Mouse (Mus musculus): Measurements from ENCODE around the gene Dscaml1.

Dscaml1 gene

GRCm38 (mm10) chr9:45454889-45455610, 28.6 kb downstream of the Dscaml1 start:
- no peak for DNase-seq (ENCODE audit: low spot score)

GRCm38 (mm10) chr9:45457200-45457599, 30.8 kb downstream of the Dscaml1 start:
- DNase-seq (ENCODE audit: low spot score): no peak

- no peak for DNase-seq (ENCODE audit: low spot score)
Observed at GRCm38 (mm10) chr9:45458363-45458762, 31.9 kb downstream of the Dscaml1 start.

GRCm38 (mm10) chr9:45465396-45466019, 39.1 kb downstream of the Dscaml1 start:
- no peak for DNase-seq (ENCODE audit: low spot score)

GRCm38 (mm10) chr9:45468235-45468634, 41.8 kb downstream of the Dscaml1 start:
- DNase-seq (ENCODE audit: low spot score): no peak

GRCm38 (mm10) chr9:45470746-45471471, 44.5 kb downstream of the Dscaml1 start:
- peak; percentile 54 for DNase-seq (ENCODE audit: low spot score)

- DNase-seq (ENCODE audit: low spot score): no peak
Observed at GRCm38 (mm10) chr9:45471691-45472090, 45.3 kb downstream of the Dscaml1 start.

GRCm38 (mm10) chr9:45474874-45475273, 48.4 kb downstream of the Dscaml1 start:
- no peak for DNase-seq (ENCODE audit: low spot score)

GRCm38 (mm10) chr9:45480936-45481335, 54.5 kb downstream of the Dscaml1 start:
- no peak for DNase-seq (ENCODE audit: low spot score)

GRCm38 (mm10) chr9:45486665-45487074, 60.2 kb downstream of the Dscaml1 start:
- DNase-seq (ENCODE audit: low spot score): no peak

GRCm38 (mm10) chr9:45487179-45487801, 60.9 kb downstream of the Dscaml1 start:
- peak; percentile 64 for DNase-seq (ENCODE audit: low spot score)

- DNase-seq (ENCODE audit: low spot score): no peak
Observed at GRCm38 (mm10) chr9:45490899-45491298, 64.5 kb downstream of the Dscaml1 start.

- DNase-seq (ENCODE audit: low spot score): no peak
Observed at GRCm38 (mm10) chr9:45494889-45495288, 68.5 kb downstream of the Dscaml1 start.

GRCm38 (mm10) chr9:45496340-45496739, 69.9 kb downstream of the Dscaml1 start:
- DNase-seq (ENCODE audit: low spot score): no peak

- no peak for DNase-seq (ENCODE audit: low spot score)
Observed at GRCm38 (mm10) chr9:45496944-45497343, 70.5 kb downstream of the Dscaml1 start.

GRCm38 (mm10) chr9:45499267-45499666, 72.8 kb downstream of the Dscaml1 start:
- no peak for DNase-seq (ENCODE audit: low spot score)

GRCm38 (mm10) chr9:45500071-45500595, 73.7 kb downstream of the Dscaml1 start:
- DNase-seq (ENCODE audit: low spot score): no peak

- DNase-seq (ENCODE audit: low spot score): no peak
Observed at GRCm38 (mm10) chr9:45501295-45501927, 75.0 kb downstream of the Dscaml1 start.

- DNase-seq (ENCODE audit: low spot score): no peak
Observed at GRCm38 (mm10) chr9:45501963-45502641, 75.7 kb downstream of the Dscaml1 start.

- no peak for DNase-seq (ENCODE audit: low spot score)
Observed at GRCm38 (mm10) chr9:45504977-45505376, 78.5 kb downstream of the Dscaml1 start.

- no peak for DNase-seq (ENCODE audit: low spot score)
Observed at GRCm38 (mm10) chr9:45505487-45505939, 79.1 kb downstream of the Dscaml1 start.

Data from layer of hippocampus, adult 11-12 months (tissue).